Mouse (Mus musculus) heart, postnatal 0 days (tissue): ENCODE data around the gene Ric1. TPM values are rescaled to one million over a fixed set of nuclear protein-coding genes. Genes with fewer than 3 reads are reported as not detected.

ENCODE experiments used
- ATAC-seq: fragments of 200-750 bp; cut with Nextera tagmentation; 2 replicates; pipeline ENCODE4 v1.8.0; 2017; ENCODE audit warnings: low read depth, moderate number of reproducible peaks, moderate library complexity; ENCODE audit not compliant: insufficient read depth
- DNase-seq: peaks from one replicate; pipeline ENCODE4 v3.0.0-alpha.2; 2016; ENCODE audit warnings: low spot score
- H3K27ac ChIP-seq: fragments of 300-500 bp; sonication (generic); 2 replicates; pipeline ENCODE4 v1.5.1; 2014; ENCODE audit warnings: low read depth, mild to moderate bottlenecking
- H3K27me3 ChIP-seq: fragments of 300-500 bp; sonication (generic); 2 replicates; pipeline ENCODE4 v1.6.1; 2014; ENCODE audit warnings: low read length, mixed read lengths; ENCODE audit not compliant: control insufficient read depth, insufficient read depth
- H3K36me3 ChIP-seq: fragments of 300-500 bp; sonication (generic); replicated peaks from 2 replicates; pipeline ENCODE4 v1.6.1; 2014; ENCODE audit warnings: low read length, mixed read lengths; ENCODE audit not compliant: control insufficient read depth, insufficient read depth
- H3K4me1 ChIP-seq: fragments of 300-500 bp; sonication (generic); 2 replicates; pipeline ENCODE4 v1.6.1; 2014; ENCODE audit warnings: antibody characterized with exemption; ENCODE audit not compliant: control insufficient read depth, insufficient read depth
- H3K4me2 ChIP-seq: fragments of 300-500 bp; sonication (generic); 2 replicates; pipeline ENCODE4 v1.6.1; 2014; ENCODE audit warnings: low read depth, mild to moderate bottlenecking, low read length, moderate library complexity
- H3K4me3 ChIP-seq: fragments of 300-500 bp; sonication (generic); 2 replicates; pipeline ENCODE4 v1.5.1; 2014; ENCODE audit warnings: low read depth, low read length
- H3K9ac ChIP-seq: fragments of 300-500 bp; sonication (generic); replicated peaks from 2 replicates; pipeline ENCODE4 v1.6.1; 2014; ENCODE audit warnings: low read depth, low read length, mixed read lengths
- H3K9me3 ChIP-seq: fragments of 300-500 bp; sonication (generic); replicated peaks from 2 replicates; pipeline ENCODE4 v1.6.1; 2016; ENCODE audit warnings: low read length; ENCODE audit not compliant: control insufficient read depth
- CTCF ChIP-seq: IDR thresholded peaks from 2 replicates; pipeline ENCODE4 v1.5.1; 2016; ENCODE audit warnings: antibody characterized with exemption, control low read depth, low read depth
- EP300 ChIP-seq: IDR thresholded peaks from 2 replicates; pipeline ENCODE4 v1.6.1; 2016; ENCODE audit warnings: antibody characterized with exemption, low read depth
- WGBS: fragments of 180-500 bp; shearing (Covaris S2); extraction: QIAGEN DNeasy Blood & Tissue Kit; methylation state at CpG from one replicate; pipeline ENCODE4 v1.1.7; 2014; 5-methylcytosine and 5-hydroxymethylcytosine counted together
- polyA plus RNA-seq: library from polyadenylated mRNA; unstranded; fragments of >200 nt; fragmentation: Nextera tagmentation; extraction: Ambion mirVana; gene quantifications from 2 replicates; pipeline ENCODE4 v1.2.1, GENCODE M21; 2015
- total RNA-seq: library from RNA; depleted of rRNA; stranded (reverse); fragments of >200 nt; gene quantifications from 2 replicates; pipeline ENCODE4 v1.2.3, GENCODE M21; 2014; ENCODE audit warnings: low replicate concordance

Ric1 gene
- total and polyA plus RNA-seq, 2 experiments from 2014 or later = 6.0 to 29.9 TPM

DNA sequence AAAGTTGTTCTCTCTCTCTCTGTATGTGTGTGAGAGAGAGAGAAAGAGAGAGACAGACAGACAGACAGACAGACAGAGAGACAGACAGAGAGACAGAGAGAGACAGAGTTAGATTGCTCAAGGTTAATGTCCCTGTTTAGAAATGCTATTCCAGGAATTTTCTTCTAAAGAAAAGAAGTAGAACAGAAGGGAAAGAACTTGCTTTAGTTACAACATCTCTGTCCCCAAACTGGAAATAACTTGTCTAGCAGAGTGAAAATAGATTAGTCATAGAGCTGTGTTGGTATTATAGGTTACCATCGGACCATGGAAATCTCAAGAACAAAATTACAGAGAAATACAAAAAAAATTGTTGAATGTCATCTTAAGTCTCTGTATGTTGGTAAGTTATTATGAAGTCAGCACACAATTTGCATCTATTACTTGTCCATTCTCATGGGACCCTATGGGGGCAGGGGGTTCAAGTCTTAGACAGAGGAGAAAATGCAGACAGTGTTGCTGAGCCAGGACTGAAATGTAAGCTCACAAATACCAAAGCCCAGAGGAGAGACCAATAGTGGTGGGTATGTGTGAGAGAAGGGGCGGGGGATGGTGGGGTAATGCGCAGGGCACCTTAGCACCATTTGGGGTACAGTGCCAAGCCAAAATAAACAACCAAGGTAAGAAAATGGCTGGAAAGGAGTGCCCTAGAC is 36.7 kb upstream of the Ric1 start:
- H3K27ac ChIP-seq = no peak overlapping the region
- no peak overlapping the region for H3K4me3 ChIP-seq
- 87% methylated on average over 3 of the region's 3 CpGs for WGBS
- no peaks in the 10 kb centered on the region for H3K9me3 ChIP-seq
- H3K27me3 ChIP-seq = no peaks in the 10 kb centered on the region
- H3K4me1 ChIP-seq = no peaks in the 10 kb centered on the region
- DNase-seq (no peak), ATAC-seq (no peak)
- TF ChIP-seq CTCF (no peak), EP300 (no peak)
- H3K4me2 ChIP-seq = no peak overlapping the region
- H3K9ac ChIP-seq = no peak overlapping the region
- H3K36me3 ChIP-seq = no peaks in the 10 kb centered on the region

DNA sequence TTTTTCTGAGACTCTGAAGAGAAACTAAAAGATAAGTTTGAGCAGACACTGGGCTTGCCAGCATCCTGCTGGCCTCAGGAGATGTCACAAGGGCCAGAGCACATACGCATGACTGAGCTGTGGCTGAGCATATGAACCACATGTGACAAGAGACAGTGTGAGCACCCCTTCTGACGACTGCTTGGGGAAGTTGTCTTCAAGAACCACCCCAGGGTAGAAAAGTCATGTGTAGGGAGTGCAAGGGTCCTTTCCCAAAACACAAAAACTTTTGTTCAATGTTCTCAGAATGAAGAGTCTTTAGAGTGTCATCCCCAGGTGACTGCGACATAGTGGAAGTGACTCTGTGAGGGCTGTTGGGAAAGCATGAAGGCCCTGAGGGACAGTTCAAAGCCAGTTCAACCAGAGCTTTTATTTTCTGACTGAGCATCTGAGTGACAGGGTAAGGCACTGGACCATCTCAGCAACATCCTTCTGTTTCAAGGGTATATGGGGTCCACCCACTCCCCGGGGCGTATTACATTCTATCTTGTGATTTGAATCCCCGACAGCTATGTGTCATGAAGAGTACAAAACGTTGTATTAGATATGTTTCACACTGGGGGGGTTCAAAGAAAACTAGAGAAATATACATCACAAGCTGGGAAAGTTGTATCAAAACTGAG is 35.4 kb upstream of the Ric1 start:
- Histone ChIP-seq H3K27ac (no peak overlapping the region), H3K9ac (no peak overlapping the region), H3K4me3 (no peak overlapping the region), H3K4me1 (no peaks in the 10 kb centered on the region), H3K27me3 (no peaks in the 10 kb centered on the region), H3K36me3 (no peaks in the 10 kb centered on the region), H3K4me2 (no peak overlapping the region), H3K9me3 (no peaks in the 10 kb centered on the region)
- DNase-seq = no peak
- ATAC-seq = no peak
- TF ChIP-seq EP300 (no peak), CTCF (no peak)
- 81% methylated on average over 7 of the region's 7 CpGs for WGBS

DNA sequence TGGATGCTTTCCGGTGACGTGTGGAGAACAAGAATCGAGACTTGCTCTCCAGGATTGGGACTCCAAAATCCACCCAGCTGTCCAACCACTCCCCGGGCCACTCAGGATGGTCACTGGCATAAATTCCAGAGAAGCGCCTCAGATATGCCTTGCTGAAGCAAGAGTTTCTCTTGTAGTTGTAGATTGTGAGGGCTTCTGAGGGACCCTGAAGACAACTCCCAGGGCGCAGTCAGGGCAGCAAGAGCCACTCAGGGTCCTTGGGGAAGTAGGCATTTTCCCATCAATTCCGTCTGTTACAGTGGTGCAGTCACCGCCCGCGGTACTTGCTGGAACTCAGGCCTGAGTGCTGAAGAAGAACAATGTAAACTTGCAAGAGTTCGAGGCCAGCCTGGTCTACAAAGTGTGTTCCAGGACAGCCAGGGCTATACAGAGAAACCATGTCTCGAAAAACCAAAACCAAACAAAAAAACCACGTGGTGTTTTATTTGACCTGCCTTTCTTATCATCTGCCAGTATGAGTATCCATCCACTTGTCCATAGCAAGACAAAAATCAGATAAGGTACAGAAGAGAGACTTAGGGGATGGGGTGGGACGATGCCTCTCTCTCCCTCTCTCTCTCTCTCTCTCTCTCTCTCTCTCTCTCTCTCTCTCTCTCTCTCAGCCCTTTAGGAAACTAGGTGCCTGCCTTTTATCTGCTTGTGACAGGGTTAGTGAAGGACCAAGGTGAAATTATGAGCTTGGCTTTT is 34.6 kb upstream of the Ric1 start:
- no peak overlapping the region for H3K27ac ChIP-seq
- H3K4me1 ChIP-seq = no peaks in the 10 kb centered on the region
- H3K9me3 ChIP-seq = no peaks in the 10 kb centered on the region
- DNase-seq (no peak), ATAC-seq (no peak)
- no peak overlapping the region for H3K4me3 ChIP-seq
- no peaks in the 10 kb centered on the region for H3K36me3 ChIP-seq
- TF ChIP-seq CTCF = no peak
- TF ChIP-seq EP300 = no peak
- H3K9ac ChIP-seq = no peak overlapping the region
- H3K27me3 ChIP-seq = no peaks in the 10 kb centered on the region
- no peak overlapping the region for H3K4me2 ChIP-seq
- 87% methylated on average over 14 of the region's 14 CpGs for WGBS

DNA sequence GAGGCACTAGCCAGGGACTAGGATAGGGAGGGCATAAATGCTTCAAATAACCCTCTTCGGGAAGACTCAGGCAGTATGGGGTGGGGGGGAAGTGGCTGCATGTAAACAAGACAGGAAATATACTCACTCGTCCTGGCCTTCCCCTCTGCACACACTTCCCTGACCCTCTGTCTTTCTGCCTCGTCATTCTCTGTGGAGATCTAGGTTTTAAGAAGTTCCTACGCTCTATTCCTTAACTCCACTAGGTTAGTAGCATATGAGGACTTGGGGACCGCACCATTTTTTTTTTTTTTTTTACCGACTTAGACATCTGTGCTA is 34.0 kb upstream of the Ric1 start:
- no peaks in the 10 kb centered on the region for H3K9me3 ChIP-seq
- no peaks in the 10 kb centered on the region for H3K4me1 ChIP-seq
- DNase-seq (no peak), ATAC-seq (no peak)
- H3K4me2 ChIP-seq = no peak overlapping the region
- no peak overlapping the region for H3K9ac ChIP-seq
- no peak overlapping the region for H3K4me3 ChIP-seq
- WGBS = 40% methylated on average over 6 of the region's 6 CpGs
- no peaks in the 10 kb centered on the region for H3K36me3 ChIP-seq
- TF ChIP-seq EP300 (no peak), CTCF (no peak)
- H3K27ac ChIP-seq = no peak overlapping the region
- no peaks in the 10 kb centered on the region for H3K27me3 ChIP-seq

DNA sequence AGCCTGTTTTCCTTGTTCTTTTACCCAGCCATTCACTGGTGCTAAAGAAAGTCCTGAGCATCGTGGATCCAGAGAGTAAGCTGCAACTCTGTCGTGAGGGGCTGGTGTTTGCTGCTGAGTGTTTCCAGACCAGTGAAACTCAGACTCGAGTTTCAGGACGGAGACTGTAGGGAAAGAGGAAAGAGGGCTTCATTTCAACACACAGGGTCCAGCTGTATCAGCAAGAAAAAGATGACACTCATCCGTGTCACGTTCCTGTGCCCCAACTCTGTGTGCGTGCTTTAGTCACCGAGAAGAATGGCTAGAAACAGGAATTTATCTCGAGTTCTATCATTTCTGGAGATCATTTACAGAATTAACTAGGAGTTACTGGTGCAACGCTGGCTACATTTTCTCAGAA is 33.7 kb upstream of the Ric1 start:
- H3K27me3 ChIP-seq = no peaks in the 10 kb centered on the region
- no peak overlapping the region for H3K9ac ChIP-seq
- no peaks in the 10 kb centered on the region for H3K4me1 ChIP-seq
- H3K36me3 ChIP-seq = no peaks in the 10 kb centered on the region
- H3K4me2 ChIP-seq = no peak overlapping the region
- no peaks in the 10 kb centered on the region for H3K9me3 ChIP-seq
- DNase-seq (no peak), ATAC-seq (no peak)
- 43% methylated on average over 10 of the region's 10 CpGs for WGBS
- H3K4me3 ChIP-seq = no peak overlapping the region
- no peak for TF ChIP-seq CTCF
- H3K27ac ChIP-seq = no peak overlapping the region
